Mouse (Mus musculus) forebrain, postnatal 0 days (tissue): ENCODE data around the gene Pitpnm2. TPM values are rescaled to one million over a fixed set of nuclear protein-coding genes. Genes with fewer than 3 reads are reported as not detected.

Experiments used
- ATAC-seq: fragments of 200-750 bp; cut with Nextera tagmentation; 2 replicates; pipeline ENCODE4 v1.8.0; 2017; ENCODE audit warnings: mild to moderate bottlenecking, moderate library complexity
- DNase-seq: peaks from one replicate; pipeline ENCODE4 v3.0.0-alpha.2; 2015
- H3K27ac ChIP-seq: fragments of 300-500 bp; sonication (generic); 2 replicates; pipeline ENCODE4 v1.5.1; 2014; ENCODE audit warnings: low read depth, mild to moderate bottlenecking, antibody characterized with exemption, low read length, moderate library complexity, mixed read lengths
- H3K27me3 ChIP-seq: fragments of 300-500 bp; sonication (generic); 2 replicates; pipeline ENCODE4 v1.6.1; 2014; ENCODE audit warnings: mild to moderate bottlenecking, low read length, mixed read lengths; ENCODE audit not compliant: insufficient read depth
- H3K36me3 ChIP-seq: fragments of 300-500 bp; sonication (generic); 2 replicates; pipeline ENCODE4 v1.6.1; 2014; ENCODE audit warnings: mild to moderate bottlenecking, moderate library complexity; ENCODE audit not compliant: insufficient read depth
- H3K4me1 ChIP-seq: fragments of 300-500 bp; sonication (generic); 2 replicates; pipeline ENCODE4 v1.6.1; 2014; ENCODE audit warnings: antibody characterized with exemption; ENCODE audit not compliant: insufficient read depth
- H3K4me2 ChIP-seq: fragments of 300-500 bp; sonication (generic); 2 replicates; pipeline ENCODE4 v1.6.1; 2014; ENCODE audit warnings: low read depth, mild to moderate bottlenecking, moderate library complexity
- H3K4me3 ChIP-seq: fragments of 300-500 bp; sonication (generic); 2 replicates; pipeline ENCODE4 v1.5.1; 2014; ENCODE audit warnings: low read depth, low read length, mixed read lengths
- H3K9ac ChIP-seq: fragments of 300-500 bp; sonication (generic); 2 replicates; pipeline ENCODE4 v1.6.1; 2014; ENCODE audit warnings: mild to moderate bottlenecking
- H3K9me3 ChIP-seq: fragments of 300-500 bp; sonication (generic); 2 replicates; pipeline ENCODE4 v1.6.1; 2016; ENCODE audit warnings: low read length
- CTCF ChIP-seq: sonication (generic); IDR thresholded peaks from 2 replicates; pipeline ENCODE4 v1.5.1; 2016; ENCODE audit warnings: antibody characterized with exemption, control low read depth, low read depth
- WGBS: fragments of 180-500 bp; shearing (Covaris S2); extraction: QIAGEN DNeasy Blood & Tissue Kit; methylation state at CpG from one replicate; pipeline ENCODE4 v1.1.7; 2014; 5-methylcytosine and 5-hydroxymethylcytosine counted together
- polyA plus RNA-seq: library from polyadenylated mRNA; unstranded; fragments of >200 nt; fragmentation: Nextera tagmentation; extraction: Ambion mirVana; gene quantifications from 2 replicates; pipeline ENCODE4 v1.2.1, GENCODE M21; 2015
- total RNA-seq: library from RNA; depleted of rRNA; stranded (reverse); fragments of >200 nt; gene quantifications from 2 replicates; pipeline ENCODE4 v1.2.3, GENCODE M21; 2014; rRNA removed

The Pitpnm2 gene
- total and polyA plus RNA-seq, 2 experiments from 2014 or later, result 10.1 to 38.4 TPM

GRCm38 (mm10) chr5:124077856-124078460 is 171.6 kb downstream of the Pitpnm2 start:
- ATAC-seq, result no peak
- no peak overlapping the region for H3K4me3 ChIP-seq
- peaks cover 9% of the 10 kb centered on the region; the same call in 1 of the 2 replicates for H3K4me1 ChIP-seq
- no peak for TF ChIP-seq CTCF
- 45% methylated on average over 6 of the region's 6 CpGs for WGBS
- H3K36me3 ChIP-seq, result no peaks in the 10 kb centered on the region; the same call in 1 of the 2 replicates
- H3K9ac ChIP-seq, result 0 out of 2 replicates have a peak overlapping the region, but pooled peaks have one; percentile 22
- H3K9me3 ChIP-seq, result no peaks in the 10 kb centered on the region
- peak; percentile 13 for DNase-seq
- peak overlapping the region; percentile 75 for H3K27ac ChIP-seq
- H3K27me3 ChIP-seq, result no peaks in the 10 kb centered on the region
- H3K4me2 ChIP-seq, result 0 out of 2 replicates have a peak overlapping the region, but pooled peaks have one; percentile 6

- H3K27ac ChIP-seq, result no peak overlapping the region
- no peak for ATAC-seq
- DNase-seq, result no peak
- TF ChIP-seq CTCF, result no peak
- no peaks in the 10 kb centered on the region; the same call in 1 of the 2 replicates for H3K36me3 ChIP-seq
- no peaks in the 10 kb centered on the region for H3K9me3 ChIP-seq
- peaks cover 9% of the 10 kb centered on the region; the same call in 1 of the 2 replicates for H3K4me1 ChIP-seq
- WGBS, result 81% methylated on average over 13 of the region's 13 CpGs
- 0 out of 2 replicates have a peak overlapping the region, but pooled peaks have one; percentile 6 for H3K4me2 ChIP-seq
- H3K9ac ChIP-seq, result no peak overlapping the region
- no peak overlapping the region for H3K4me3 ChIP-seq
- H3K27me3 ChIP-seq, result no peaks in the 10 kb centered on the region
Observed at GRCm38 (mm10) chr5:124077241-124077640, 172.3 kb downstream of the Pitpnm2 start.

- Histone ChIP-seq H3K27me3 (no peaks in the 10 kb centered on the region), H3K9me3 (no peaks in the 10 kb centered on the region), H3K27ac (no peak overlapping the region), H3K4me1 (peaks cover 9% of the 10 kb centered on the region; the same call in 1 of the 2 replicates), H3K36me3 (no peaks in the 10 kb centered on the region; the same call in 1 of the 2 replicates), H3K4me3 (no peak overlapping the region), H3K9ac (no peak overlapping the region), H3K4me2 (no peak overlapping the region)
- no peak for TF ChIP-seq CTCF
- WGBS, result 63% methylated on average over 9 of the region's 9 CpGs
- ATAC-seq, result no peak
- no peak for DNase-seq
Observed at GRCm38 (mm10) chr5:124076559-124076958, 173.0 kb downstream of the Pitpnm2 start.

- Histone ChIP-seq H3K4me1 (peaks cover 9% of the 10 kb centered on the region; the same call in 1 of the 2 replicates), H3K27ac (no peak overlapping the region), H3K36me3 (no peaks in the 10 kb centered on the region; the same call in 1 of the 2 replicates), H3K9ac (no peak overlapping the region), H3K4me3 (no peak overlapping the region), H3K4me2 (no peak overlapping the region), H3K9me3 (no peaks in the 10 kb centered on the region), H3K27me3 (no peaks in the 10 kb centered on the region)
- WGBS, result 83% methylated on average over 9 of the region's 9 CpGs
- no peak for TF ChIP-seq CTCF
- ATAC-seq (no peak), DNase-seq (no peak)
Observed at GRCm38 (mm10) chr5:124075716-124076115, 173.8 kb downstream of the Pitpnm2 start.

- 72% methylated on average over 10 of the region's 10 CpGs for WGBS
- no peaks in the 10 kb centered on the region for H3K9me3 ChIP-seq
- H3K27ac ChIP-seq, result no peak overlapping the region
- DNase-seq (no peak), ATAC-seq (no peak)
- no peaks in the 10 kb centered on the region; the same call in 1 of the 2 replicates for H3K36me3 ChIP-seq
- H3K4me2 ChIP-seq, result no peak overlapping the region
- no peak overlapping the region for H3K9ac ChIP-seq
- H3K4me1 ChIP-seq, result peaks cover 9% of the 10 kb centered on the region; the same call in 1 of the 2 replicates
- no peak overlapping the region for H3K4me3 ChIP-seq
- H3K27me3 ChIP-seq, result no peaks in the 10 kb centered on the region
- TF ChIP-seq CTCF, result no peak
Observed at GRCm38 (mm10) chr5:124074845-124075307, 174.7 kb downstream of the Pitpnm2 start.

GRCm38 (mm10) chr5:124073682-124074081 is 175.9 kb downstream of the Pitpnm2 start:
- Histone ChIP-seq H3K4me1 (0 out of 2 replicates have a peak, but pooled peaks cover under 1% of the 10 kb centered on the region), H3K36me3 (no peaks in the 10 kb centered on the region; the same call in 1 of the 2 replicates), H3K27ac (no peak overlapping the region), H3K9me3 (no peaks in the 10 kb centered on the region), H3K27me3 (no peaks in the 10 kb centered on the region), H3K9ac (no peak overlapping the region), H3K4me2 (no peak overlapping the region), H3K4me3 (no peak overlapping the region)
- ATAC-seq (no peak), DNase-seq (no peak)
- 54% methylated on average over 9 of the region's 9 CpGs for WGBS
- TF ChIP-seq CTCF, result no peak

GRCm38 (mm10) chr5:124069657-124070056 is 179.9 kb downstream of the Pitpnm2 start:
- Histone ChIP-seq H3K9ac (no peak overlapping the region), H3K36me3 (0 out of 2 replicates have a peak, but pooled peaks cover 5% of the 10 kb centered on the region), H3K27ac (no peak overlapping the region), H3K4me2 (no peak overlapping the region), H3K27me3 (no peaks in the 10 kb centered on the region), H3K4me3 (no peak overlapping the region), H3K4me1 (no peaks in the 10 kb centered on the region), H3K9me3 (no peaks in the 10 kb centered on the region)
- ATAC-seq, result no peak
- WGBS, result 81% methylated on average over 3 of the region's 3 CpGs
- DNase-seq, result no peak
- TF ChIP-seq CTCF, result no peak

Other genes with a start within 250 kb of the Pitpnm2 start
- gene Vps37b, start 217.5 kb downstream of the Pitpnm2 start, total RNA-seq, result 62.0 and 62.2 TPM in 2 replicates
- gene Vps37b, start 217.5 kb downstream of the Pitpnm2 start, polyA plus RNA-seq, result 76.5 and 90.8 TPM in 2 replicates
- 24.9 and 25.0 TPM in 2 replicates for gene Abcb9, start 154.0 kb downstream of the Pitpnm2 start, total RNA-seq
- gene Abcb9, start 154.0 kb downstream of the Pitpnm2 start, polyA plus RNA-seq, result 13.9 and 19.7 TPM in 2 replicates
- gene Ogfod2, start 137.5 kb downstream of the Pitpnm2 start, total RNA-seq, result 56.0 and 58.3 TPM in 2 replicates
- gene Ogfod2, start 137.5 kb downstream of the Pitpnm2 start, polyA plus RNA-seq, result 40.7 and 44.2 TPM in 2 replicates
- 36.0 and 41.9 TPM in 2 replicates for gene Arl6ip4, start 133.7 kb downstream of the Pitpnm2 start, total RNA-seq
- gene Arl6ip4, start 133.7 kb downstream of the Pitpnm2 start, polyA plus RNA-seq, result 95.6 and 98.3 TPM in 2 replicates
- 15.0 and 23.6 TPM in 2 replicates for gene Mphosph9, start 78.2 kb upstream of the Pitpnm2 start, total RNA-seq
- gene Mphosph9, start 78.2 kb upstream of the Pitpnm2 start, polyA plus RNA-seq, result 4.5 and 7.8 TPM in 2 replicates
- gene 2810006K23Rik, start 78.3 kb upstream of the Pitpnm2 start, total RNA-seq, result 14.1 and 15.2 TPM in 2 replicates
- gene 2810006K23Rik, start 78.3 kb upstream of the Pitpnm2 start, polyA plus RNA-seq, result 9.1 and 9.2 TPM in 2 replicates
- gene Cdk2ap1, start 113.3 kb upstream of the Pitpnm2 start, total RNA-seq, result 178 and 183 TPM in 2 replicates
- 101 and 115 TPM in 2 replicates for gene Cdk2ap1, start 113.3 kb upstream of the Pitpnm2 start, polyA plus RNA-seq
- 41.7 and 52.1 TPM in 2 replicates for gene Sbno1, start 176.2 kb upstream of the Pitpnm2 start, total RNA-seq
- 44.1 and 70.4 TPM in 2 replicates for gene Sbno1, start 176.2 kb upstream of the Pitpnm2 start, polyA plus RNA-seq
- 43.4 and 45.0 TPM in 2 replicates for gene Kmt5a, start 190.2 kb upstream of the Pitpnm2 start, total RNA-seq
- gene Kmt5a, start 190.2 kb upstream of the Pitpnm2 start, polyA plus RNA-seq, result 21.2 and 23.6 TPM in 2 replicates
- gene Rilpl2, start 228.6 kb upstream of the Pitpnm2 start, total RNA-seq, result 37.9 and 38.2 TPM in 2 replicates
- gene Rilpl2, start 228.6 kb upstream of the Pitpnm2 start, polyA plus RNA-seq, result 39.4 and 41.2 TPM in 2 replicates
- gene Snrnp35, start 233.4 kb upstream of the Pitpnm2 start, total RNA-seq, result 15.9 and 16.0 TPM in 2 replicates
- gene Snrnp35, start 233.4 kb upstream of the Pitpnm2 start, polyA plus RNA-seq, result 16.6 and 17.7 TPM in 2 replicates